ENCODE assay signal across 8 mouse cellular contexts in the genomic region with DNA sequence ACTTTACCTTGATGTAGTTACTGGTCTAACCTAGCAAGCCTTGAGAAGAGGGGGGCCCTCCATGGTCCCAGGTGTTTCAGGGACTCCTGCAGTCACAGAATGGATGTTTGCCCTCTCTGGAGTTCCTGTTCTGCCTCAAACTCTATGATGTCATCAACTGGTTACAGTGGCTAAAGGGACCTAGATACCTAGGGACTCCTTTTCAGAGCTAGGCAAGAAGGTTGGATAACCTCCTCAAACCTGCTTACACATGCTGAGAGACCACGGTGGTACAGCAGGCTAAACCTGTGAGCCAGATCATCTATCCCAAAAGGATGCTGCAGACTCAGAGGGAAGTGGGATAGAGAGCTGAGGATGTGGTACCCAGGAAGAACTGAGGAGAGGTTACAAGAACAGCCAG. TPM values are rescaled to one million over a fixed set of nuclear protein-coding genes. Genes with fewer than 3 reads are reported as not detected.
DNase-seq lines count a peak whose midpoint lies in the region; ATAC-seq and TF ChIP-seq lines count a peak whose summit lies in the region.

A gene (minus strand): TSS at position 101 of the 400 bp plus-strand sequence.

- no peaks in the 10 kb centered on the region for H3K27me3 ChIP-seq in lung, postnatal 0 days (replicated peaks; ENCODE audit: insufficient read depth, low read length)
- H3K27me3 ChIP-seq in embryonic facial prominence, embryonic 12.5 days = no peaks in the 10 kb centered on the region
- H3K27me3 ChIP-seq in limb, embryonic 12.5 days = no peaks in the 10 kb centered on the region

- no peaks in the 10 kb centered on the region for H3K36me3 ChIP-seq in lung, postnatal 0 days (ENCODE audit: insufficient read depth, low read length)
- no peaks in the 10 kb centered on the region for H3K36me3 ChIP-seq in embryonic facial prominence, embryonic 12.5 days
- no peaks in the 10 kb centered on the region for H3K36me3 ChIP-seq in limb, embryonic 12.5 days

- no peaks in the 10 kb centered on the region for H3K9me3 ChIP-seq in lung, postnatal 0 days (ENCODE audit: low read length)
- H3K9me3 ChIP-seq in embryonic facial prominence, embryonic 12.5 days = no peaks in the 10 kb centered on the region
- no peaks in the 10 kb centered on the region for H3K9me3 ChIP-seq in limb, embryonic 12.5 days

- TF ChIP-seq POLR2A in olfactory bulb, adult 2 months (IDR thresholded peaks at IDR 0.05; ENCODE audit: insufficient read depth, low read depth, low read length) = no peak

- no peaks in the 10 kb centered on the region for H3K4me1 ChIP-seq in lung, postnatal 0 days (ENCODE audit: insufficient read depth, low read depth, low read length)
- no peaks in the 10 kb centered on the region for H3K4me1 ChIP-seq in embryonic facial prominence, embryonic 12.5 days
- H3K4me1 ChIP-seq in limb, embryonic 12.5 days (replicated peaks) = no peaks in the 10 kb centered on the region
- no peaks in the 10 kb centered on the region for H3K4me1 ChIP-seq in olfactory bulb, adult 2 months (ENCODE audit: control insufficient read depth, insufficient read depth, low read length)

- WGBS in lung, postnatal 0 days = 80% methylated on average over 1 of the region's 1 CpGs
- 76% methylated on average over 1 of the region's 1 CpGs for WGBS in embryonic facial prominence, embryonic 12.5 days
- 83% methylated on average over 1 of the region's 1 CpGs for WGBS in limb, embryonic 12.5 days
- 93% methylated on average over 1 of the region's 1 CpGs for WGBS in olfactory bulb, adult 2 months

- no peak within 1 kb of the TSS for H3K4me2 ChIP-seq in lung, postnatal 0 days (replicated peaks; ENCODE audit: low read depth, low read length)
- no peak within 1 kb of the TSS for H3K4me2 ChIP-seq in embryonic facial prominence, embryonic 12.5 days (replicated peaks)
- H3K4me2 ChIP-seq in limb, embryonic 12.5 days = no peak within 1 kb of the TSS

- no peak for ATAC-seq in lung, postnatal 0 days
- ATAC-seq in embryonic facial prominence, embryonic 12.5 days (ENCODE audit: insufficient number of reproducible peaks, insufficient read depth, low FRiP score, low TSS enrichment) = no peak
- ATAC-seq in limb, embryonic 12.5 days (ENCODE audit: insufficient number of reproducible peaks, insufficient read depth, low FRiP score, low TSS enrichment, low read depth) = no peak

- DNase-seq in lung, postnatal 0 days (ENCODE audit: low spot score) = no peak
- DNase-seq in lung, postnatal 10 days = no peak
- DNase-seq in heart, postnatal 14 days = no peak
- no peak for DNase-seq in thymus, postnatal 4 days
- no peak for DNase-seq in cerebellum, postnatal 14 days

- H3K4me3 ChIP-seq in lung, postnatal 0 days (ENCODE audit: low read depth, low read length) = no peak within 1 kb of the TSS
- H3K4me3 ChIP-seq in embryonic facial prominence, embryonic 12.5 days = no peak within 1 kb of the TSS
- H3K4me3 ChIP-seq in limb, embryonic 12.5 days (replicated peaks) = no peak within 1 kb of the TSS
- no peak within 1 kb of the TSS for H3K4me3 ChIP-seq in olfactory bulb, adult 2 months (ENCODE audit: insufficient read depth, low read depth, low read length)

- intact Hi-C loops in heart, postnatal 14 days (cut with DNase I) = loop anchor here (10.0 kb wide), 1 partner anchor 195 kb away; no protein-coding TSS in a partner anchor

- H3K9ac ChIP-seq in lung, postnatal 0 days (replicated peaks; ENCODE audit: low read depth) = no peak within 1 kb of the TSS
- H3K9ac ChIP-seq in embryonic facial prominence, embryonic 12.5 days = no peak within 1 kb of the TSS
- H3K9ac ChIP-seq in limb, embryonic 12.5 days (replicated peaks) = no peak within 1 kb of the TSS

- TF ChIP-seq CTCF in lung, postnatal 0 days (IDR thresholded peaks at IDR 0.05) = no peak
- TF ChIP-seq CTCF in olfactory bulb, adult 2 months (IDR thresholded peaks at IDR 0.05; ENCODE audit: insufficient read depth, low read depth, low read length) = no peak

- TF ChIP-seq EP300 in lung, postnatal 0 days (IDR thresholded peaks at IDR 0.05) = no peak

- no peak within 1 kb of the TSS for H3K27ac ChIP-seq in lung, postnatal 0 days (ENCODE audit: low read length)
- H3K27ac ChIP-seq in embryonic facial prominence, embryonic 12.5 days = no peak within 1 kb of the TSS
- no peak within 1 kb of the TSS for H3K27ac ChIP-seq in limb, embryonic 12.5 days
- no peak within 1 kb of the TSS for H3K27ac ChIP-seq in olfactory bulb, adult 2 months (ENCODE audit: insufficient read depth, low read depth, low read length)

RNA-seq across cellular contexts. Expression of the gene that starts here (rescaled TPM):
- polyA plus RNA-seq in lung, postnatal 0 days (2015; fragmentation: Nextera tagmentation; extraction: Ambion mirVana) = 25.8 and 27.8 TPM in 2 replicates
- 38.2 and 40.4 TPM in 2 replicates for polyA plus RNA-seq in embryonic facial prominence, embryonic 12.5 days (2016; fragmentation: Nextera tagmentation; extraction: Ambion mirVana)
- total RNA-seq in heart, postnatal 14 days (2021) = 100 to 1,000 TPM; 120 to 132 TPM
- polyA plus RNA-seq in limb, embryonic 12.5 days (2016; fragmentation: Nextera tagmentation; extraction: Ambion mirVana) = 38.0 and 38.5 TPM in 2 replicates
- polyA plus RNA-seq in olfactory bulb, adult 2 months (2012; ENCODE audit: insufficient read depth, insufficient read length, low replicate concordance, missing spikeins) = 296 TPM in 1 of 2 replicates, not detected in the other
